Comparison of ENCODE assay signal across 39 mouse cellular contexts in genomic region chr3:67322422-67322821, GRCm38 (mm10). TPM values are rescaled to one million over a fixed set of nuclear protein-coding genes. Genes with fewer than 3 reads are reported as not detected.
"Had no signal": no experiment of that assay in that cellular context is flagged by ENCODE, and none has a peak within 500 bp of the region (broad histone marks: within the 10 kb centered on the region; RNA-seq: fewer than 3 reads in every experiment).

No protein-coding gene starts in this region.

- H3K9ac ChIP-seq: embryonic facial prominence, embryonic 12.5 days; embryonic facial prominence, embryonic 13.5 days; embryonic facial prominence, embryonic 15.5 days; forebrain, embryonic 12.5 days; forebrain, embryonic 13.5 days; forebrain, embryonic 15.5 days; forebrain, postnatal 0 days had no signal

- H3K4me3 ChIP-seq: embryonic facial prominence, embryonic 10.5 days; embryonic facial prominence, embryonic 12.5 days; embryonic facial prominence, embryonic 13.5 days; embryonic facial prominence, embryonic 15.5 days; erythroblast, embryonic 14.5 days; forebrain, embryonic 10.5 days; forebrain, embryonic 12.5 days; forebrain, embryonic 13.5 days; forebrain, embryonic 15.5 days; gastrocnemius, adult 2 months had no signal

- H3K4me2 ChIP-seq: embryonic facial prominence, embryonic 12.5 days; embryonic facial prominence, embryonic 13.5 days; embryonic facial prominence, embryonic 15.5 days; forebrain, embryonic 12.5 days; forebrain, embryonic 13.5 days; forebrain, embryonic 15.5 days had no signal

- ATAC-seq: forebrain, embryonic 13.5 days; forebrain, embryonic 14.5 days; forebrain, embryonic 15.5 days; forebrain, embryonic 16.5 days; forebrain, postnatal 0 days had no signal

- H3K4me1 ChIP-seq: embryonic facial prominence, embryonic 10.5 days; embryonic facial prominence, embryonic 12.5 days; embryonic facial prominence, embryonic 13.5 days; embryonic facial prominence, embryonic 15.5 days; forebrain, embryonic 10.5 days; forebrain, embryonic 12.5 days; forebrain, embryonic 13.5 days; forebrain, embryonic 15.5 days had no signal

- H3K27ac ChIP-seq: embryonic facial prominence, embryonic 10.5 days; embryonic facial prominence, embryonic 12.5 days; embryonic facial prominence, embryonic 13.5 days; embryonic facial prominence, embryonic 15.5 days; forebrain, embryonic 10.5 days; forebrain, embryonic 12.5 days; forebrain, embryonic 13.5 days; forebrain, embryonic 15.5 days; gastrocnemius, adult 2 months had no signal

- H3K36me3 ChIP-seq: embryonic facial prominence, embryonic 10.5 days; embryonic facial prominence, embryonic 12.5 days; embryonic facial prominence, embryonic 13.5 days; embryonic facial prominence, embryonic 15.5 days; forebrain, embryonic 10.5 days; forebrain, embryonic 12.5 days; forebrain, embryonic 15.5 days had no signal

- H3K9me3 ChIP-seq: embryonic facial prominence, embryonic 10.5 days; embryonic facial prominence, embryonic 12.5 days; embryonic facial prominence, embryonic 13.5 days; embryonic facial prominence, embryonic 15.5 days; forebrain, embryonic 10.5 days; forebrain, embryonic 12.5 days; forebrain, embryonic 13.5 days; forebrain, embryonic 15.5 days had no signal

- H3K27me3 ChIP-seq: embryonic facial prominence, embryonic 12.5 days; embryonic facial prominence, embryonic 13.5 days; embryonic facial prominence, embryonic 15.5 days; forebrain, embryonic 12.5 days; forebrain, embryonic 13.5 days; forebrain, embryonic 15.5 days had no signal

- DNase-seq: cerebellum, adult 2 months; cerebellum, adult 8-10 months; cerebellum, adult 9-10 months; cerebellum, adult 9-11 months; cerebellum, postnatal 10 days; cerebellum, postnatal 14 days; cerebellum, postnatal 25 days; cerebellum, postnatal 36 days; embryo, embryonic 11 days; forebrain, postnatal 0 days; gastrocnemius, adult 2 months; gastrocnemius, postnatal 10 days; gastrocnemius, postnatal 14 days; gastrocnemius, postnatal 25 days; gastrocnemius, postnatal 36 days; heart, adult 11 months; heart, adult 18-20 months had no signal

RNA-seq across cellular contexts. Expression of gene Mlf1, which starts 51.5 kb away (rescaled TPM):
- polyA plus RNA-seq: erythroblast, embryonic 14.5 days had no signal

RNA-seq across cellular contexts. Expression of gene Gm17402, which starts 52.5 kb away (rescaled TPM):
- total RNA-seq: common myeloid progenitor, adult 5-6 weeks; forebrain, postnatal 0 days; gastrocnemius, adult 18-20 months; gastrocnemius, adult 2 months; gastrocnemius, adult 8-10 months; gastrocnemius, postnatal 10 days; gastrocnemius, postnatal 14 days; gastrocnemius, postnatal 25 days; gastrocnemius, postnatal 36 days; gastrocnemius, postnatal 4 days; granulocyte monocyte progenitor cell, adult 5-6 weeks; heart, adult 18-20 months had no signal
- polyA plus RNA-seq: cerebellum, adult 2 months; cortical plate, adult 2 months; embryonic facial prominence, embryonic 10.5 days; embryonic facial prominence, embryonic 11.5 days; embryonic facial prominence, embryonic 12.5 days; embryonic facial prominence, embryonic 13.5 days; embryonic facial prominence, embryonic 14.5 days; embryonic facial prominence, embryonic 15.5 days; erythroblast, embryonic 14.5 days; forebrain, embryonic 10.5 days; forebrain, embryonic 11.5 days; forebrain, embryonic 12.5 days; forebrain, embryonic 13.5 days; forebrain, embryonic 14.5 days; forebrain, embryonic 15.5 days; forebrain, embryonic 16.5 days; forebrain, postnatal 0 days; frontal cortex, adult 2 months; gonadal fat pad, adult 2 months had no signal
